Mouse (Mus musculus) bone marrow macrophage, adult 2 months (primary cell): Measurements from ENCODE around the gene Rassf2.

ENCODE experiments used
- CTCF ChIP-seq: IDR thresholded peaks from 2 replicates; pipeline ENCODE4 v1.5.1; 2012; ENCODE audit warnings: low read depth, mild to moderate bottlenecking, low read length, moderate library complexity
- POLR2A ChIP-seq: IDR thresholded peaks from 2 replicates; pipeline ENCODE4 v1.6.1; 2012; ENCODE audit warnings: mild to moderate bottlenecking, low read depth, low read length, borderline replicate concordance

DNA sequence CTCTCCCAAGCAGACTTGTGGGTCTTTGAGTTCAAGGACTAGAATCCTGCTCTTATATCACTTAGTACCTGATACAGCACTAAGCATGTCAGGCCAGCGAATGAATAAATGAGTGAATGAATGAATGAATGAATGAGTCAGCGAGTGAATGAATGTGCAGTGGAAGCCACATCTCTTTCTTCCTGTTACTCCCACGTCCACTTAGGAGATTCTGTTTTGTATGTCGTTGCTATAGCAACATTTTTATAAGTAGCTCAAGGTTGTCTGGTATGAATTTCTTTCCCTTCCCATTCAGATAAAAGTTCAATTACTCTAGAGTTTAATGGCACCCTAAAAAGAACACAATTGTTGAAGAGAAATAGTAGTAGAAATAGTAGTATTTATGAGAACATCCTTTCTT lies 59.0 kb downstream of the Rassf2 start:
- no peak for TF ChIP-seq CTCF
- no peak for TF ChIP-seq POLR2A
